Mouse (Mus musculus) embryonic facial prominence, embryonic 12.5 days (tissue): ENCODE results near the gene Hcn3. TPM values are rescaled to one million over a fixed set of nuclear protein-coding genes. Genes with fewer than 3 reads are reported as not detected.

ENCODE experiments used
- ATAC-seq: fragments of 200-750 bp; cut with Nextera tagmentation; 2 replicates; pipeline ENCODE4 v1.8.0; 2017; ENCODE audit not compliant: insufficient number of reproducible peaks, insufficient read depth, low FRiP score, low TSS enrichment
- H3K27ac ChIP-seq: fragments of 300-500 bp; sonication (generic); 2 replicates; pipeline ENCODE4 v1.5.1; 2016; ENCODE audit warnings: mild to moderate bottlenecking
- H3K27me3 ChIP-seq: fragments of 300-500 bp; sonication (generic); 2 replicates; pipeline ENCODE4 v1.6.1; 2016; ENCODE audit warnings: mild to moderate bottlenecking, moderate library complexity
- H3K36me3 ChIP-seq: fragments of 300-500 bp; sonication (generic); 2 replicates; pipeline ENCODE4 v1.6.1; 2016; ENCODE audit warnings: mild to moderate bottlenecking
- H3K4me1 ChIP-seq: fragments of 300-500 bp; sonication (generic); 2 replicates; pipeline ENCODE4 v1.6.1; 2016
- H3K4me2 ChIP-seq: fragments of 300-500 bp; sonication (generic); replicated peaks from 2 replicates; pipeline ENCODE4 v1.6.1; 2016; ENCODE audit warnings: mild to moderate bottlenecking, moderate library complexity
- H3K4me3 ChIP-seq: fragments of 300-500 bp; sonication (generic); 2 replicates; pipeline ENCODE4 v1.5.1; 2016; ENCODE audit warnings: mild to moderate bottlenecking
- H3K9ac ChIP-seq: fragments of 300-500 bp; sonication (generic); 2 replicates; pipeline ENCODE4 v1.6.1; 2016; ENCODE audit warnings: mild to moderate bottlenecking, moderate library complexity
- H3K9me3 ChIP-seq: fragments of 300-500 bp; sonication (generic); 2 replicates; pipeline ENCODE4 v1.6.1; 2016; ENCODE audit warnings: mild to moderate bottlenecking, moderate library complexity
- WGBS: fragments of 180-500 bp; shearing (Covaris S2); methylation state at CpG from one replicate; pipeline ENCODE4 v1.1.7; 2016; 5-methylcytosine and 5-hydroxymethylcytosine counted together
- polyA plus RNA-seq: library from polyadenylated mRNA; unstranded; fragments of >200 nt; fragmentation: Nextera tagmentation; extraction: Ambion mirVana; gene quantifications from 2 replicates; pipeline ENCODE4 v1.2.1, GENCODE M21; 2016

Hcn3 gene
- polyA plus RNA-seq, 1 experiment from 2014 or later = 3.9 TPM

- no peak for ATAC-seq
- H3K4me1 ChIP-seq = no peaks in the 10 kb centered on the region
- no peaks in the 10 kb centered on the region for H3K9me3 ChIP-seq
Measured at GRCm38 (mm10) chr3:89106881-89107280, 53.1 kb downstream of the Hcn3 start.

GRCm38 (mm10) chr3:89103291-89103595 is 56.8 kb downstream of the Hcn3 start:
- H3K9ac ChIP-seq = no peak overlapping the region
- H3K4me2 ChIP-seq = no peak overlapping the region
- H3K27ac ChIP-seq = no peak overlapping the region
- peaks cover 22% of the 10 kb centered on the region for H3K4me1 ChIP-seq
- H3K27me3 ChIP-seq = no peaks in the 10 kb centered on the region
- H3K4me3 ChIP-seq = no peak overlapping the region
- no peak for ATAC-seq
- H3K36me3 ChIP-seq = peaks cover 15% of the 10 kb centered on the region
- no peaks in the 10 kb centered on the region for H3K9me3 ChIP-seq
- WGBS = 72% methylated on average over 4 of the region's 4 CpGs

More at GRCm38 (mm10) chr3:89106881-89107280, 53.1 kb downstream of the Hcn3 start:
- no peak overlapping the region for H3K27ac ChIP-seq
- H3K4me3 ChIP-seq = no peak overlapping the region
- no peak overlapping the region for H3K9ac ChIP-seq
- no peaks in the 10 kb centered on the region for H3K27me3 ChIP-seq
- no peaks in the 10 kb centered on the region for H3K36me3 ChIP-seq
- H3K4me2 ChIP-seq = no peak overlapping the region

GRCm38 (mm10) chr3:89102495-89103290 is 57.3 kb downstream of the Hcn3 start:
- WGBS = 59% methylated on average over 12 of the region's 12 CpGs
- ATAC-seq = no peak
- H3K9ac ChIP-seq = no peak overlapping the region

GRCm38 (mm10) chr3:89101812-89102494 is 58.0 kb downstream of the Hcn3 start, which contains the start of gene Fdps:
Gene Fdps (minus strand): TSS chr3:89101959.
- H3K27me3 ChIP-seq = no peaks in the 10 kb centered on the region
- H3K4me1 ChIP-seq = peaks cover 22% of the 10 kb centered on the region
- 0% methylated on average over 26 of the region's 26 CpGs for WGBS
- peak within 1 kb of the TSS; percentile 92 for H3K4me2 ChIP-seq
- H3K9ac ChIP-seq = peak within 1 kb of the TSS; percentile 72
- H3K27ac ChIP-seq = peak within 1 kb of the TSS; percentile 68
- H3K4me3 ChIP-seq = peak within 1 kb of the TSS; percentile 76
- peaks cover 24% of the 10 kb centered on the region for H3K36me3 ChIP-seq
- no peaks in the 10 kb centered on the region for H3K9me3 ChIP-seq
- ATAC-seq = peak; percentile 99

More at GRCm38 (mm10) chr3:89102495-89103290, 57.3 kb downstream of the Hcn3 start:
- no peaks in the 10 kb centered on the region for H3K27me3 ChIP-seq
- no peaks in the 10 kb centered on the region for H3K9me3 ChIP-seq
- H3K27ac ChIP-seq = peak overlapping the region; percentile 60; the same call in 1 of the 2 replicates
- H3K36me3 ChIP-seq = peaks cover 20% of the 10 kb centered on the region
- peak overlapping the region; percentile 92 for H3K4me2 ChIP-seq
- peaks cover 22% of the 10 kb centered on the region for H3K4me1 ChIP-seq
- peak overlapping the region; percentile 76 for H3K4me3 ChIP-seq

- peak overlapping the region; percentile 76 for H3K4me3 ChIP-seq
- under 1% methylated on average over 19 of the region's 19 CpGs for WGBS
- no peaks in the 10 kb centered on the region for H3K27me3 ChIP-seq
- H3K27ac ChIP-seq = peak overlapping the region; percentile 68; the same call in 1 of the 2 replicates
- H3K4me1 ChIP-seq = peaks cover 22% of the 10 kb centered on the region
- peak; percentile 22; the same call in 1 of the 2 replicates for ATAC-seq
- no peaks in the 10 kb centered on the region for H3K9me3 ChIP-seq
- H3K4me2 ChIP-seq = peak overlapping the region; percentile 92
- peaks cover 29% of the 10 kb centered on the region for H3K36me3 ChIP-seq
- H3K9ac ChIP-seq = peak overlapping the region; percentile 72
Measured at GRCm38 (mm10) chr3:89101459-89101811, 58.6 kb downstream of the Hcn3 start.

GRCm38 (mm10) chr3:89100811-89101210 is 59.2 kb downstream of the Hcn3 start, which contains the start of gene Gm43738:
Gene Gm43738 (minus strand): TSS chr3:89101099.
- H3K9ac ChIP-seq = peak within 1 kb of the TSS; percentile 72
- peak within 1 kb of the TSS; percentile 76 for H3K4me3 ChIP-seq
- H3K27ac ChIP-seq = peak within 1 kb of the TSS; percentile 68; the same call in 1 of the 2 replicates
- H3K4me2 ChIP-seq = peak within 1 kb of the TSS; percentile 92
- H3K27me3 ChIP-seq = no peaks in the 10 kb centered on the region
- H3K36me3 ChIP-seq = peaks cover 35% of the 10 kb centered on the region
- ATAC-seq = no peak
- WGBS = 48% methylated on average over 7 of the region's 7 CpGs
- H3K4me1 ChIP-seq = peaks cover 22% of the 10 kb centered on the region
- no peaks in the 10 kb centered on the region for H3K9me3 ChIP-seq

Other genes starting within 250 kb of the Hcn3 start
- gene Msto1, start 246.2 kb downstream of the Hcn3 start, polyA plus RNA-seq = 48.4 TPM in 2 replicates
- gene Ash1l, start 209.6 kb downstream of the Hcn3 start, polyA plus RNA-seq = 25.5 TPM in 2 replicates
- gene Dap3, start 209.0 kb downstream of the Hcn3 start, polyA plus RNA-seq = 153 and 156 TPM in 2 replicates
- gene Rusc1, start 66.9 kb downstream of the Hcn3 start, polyA plus RNA-seq = 26.5 and 33.7 TPM in 2 replicates
- not detected in 2 replicates for gene Gm43738, start 59.1 kb downstream of the Hcn3 start, polyA plus RNA-seq
- gene Fdps, start 58.2 kb downstream of the Hcn3 start, polyA plus RNA-seq = 258 and 265 TPM in 2 replicates
- 0.27 and 1.0 TPM in 2 replicates for gene Pklr, start 24.1 kb downstream of the Hcn3 start, polyA plus RNA-seq
- 51.3 and 52.6 TPM in 2 replicates for gene Clk2, start 4.6 kb upstream of the Hcn3 start, polyA plus RNA-seq
- 108 and 109 TPM in 2 replicates for gene Scamp3, start 17.3 kb upstream of the Hcn3 start, polyA plus RNA-seq
- 30.9 and 37.2 TPM in 2 replicates for gene Fam189b, start 22.9 kb upstream of the Hcn3 start, polyA plus RNA-seq
- gene Gba, start 42.7 kb upstream of the Hcn3 start, polyA plus RNA-seq = 33.2 and 34.9 TPM in 2 replicates
- 42.6 and 46.2 TPM in 2 replicates for gene Thbs3, start 55.0 kb upstream of the Hcn3 start, polyA plus RNA-seq
- 208 and 211 TPM in 2 replicates for gene Mtx1, start 66.9 kb upstream of the Hcn3 start, polyA plus RNA-seq
- gene Muc1, start 68.9 kb upstream of the Hcn3 start, polyA plus RNA-seq = 0.78 and 1.6 TPM in 2 replicates
- gene Krtcap2, start 85.8 kb upstream of the Hcn3 start, polyA plus RNA-seq = 297 and 306 TPM in 2 replicates
- 6.2 and 7.7 TPM in 2 replicates for gene Trim46, start 86.1 kb upstream of the Hcn3 start, polyA plus RNA-seq
- 101 and 103 TPM in 2 replicates for gene Dpm3, start 99.2 kb upstream of the Hcn3 start, polyA plus RNA-seq
- 56.6 and 62.0 TPM in 2 replicates for gene Slc50a1, start 110.4 kb upstream of the Hcn3 start, polyA plus RNA-seq
- gene Efna1, start 120.9 kb upstream of the Hcn3 start, polyA plus RNA-seq = 32.6 and 36.1 TPM in 2 replicates
- gene Efna3, start 162.8 kb upstream of the Hcn3 start, polyA plus RNA-seq = 12.8 and 15.8 TPM in 2 replicates
- gene Efna4, start 177.8 kb upstream of the Hcn3 start, polyA plus RNA-seq = 47.1 and 48.8 TPM in 2 replicates
- gene Adam15, start 189.8 kb upstream of the Hcn3 start, polyA plus RNA-seq = 42.7 and 45.5 TPM in 2 replicates
- gene Dcst2, start 201.8 kb upstream of the Hcn3 start, polyA plus RNA-seq = 0.13 and 0.38 TPM in 2 replicates
- 0.32 and 0.57 TPM in 2 replicates for gene Dcst1, start 205.1 kb upstream of the Hcn3 start, polyA plus RNA-seq
- 0.83 and 1.9 TPM in 2 replicates for gene Zbtb7b, start 234.6 kb upstream of the Hcn3 start, polyA plus RNA-seq
- gene Lenep, start 242.6 kb upstream of the Hcn3 start, polyA plus RNA-seq = 0.09 and 0.64 TPM in 2 replicates